Mouse (Mus musculus) thymus, postnatal 0 days (tissue): ENCODE measurements around the gene Samt2. TPM values are rescaled to one million over a fixed set of nuclear protein-coding genes. Genes with fewer than 3 reads are reported as not detected.
"Not testable (repeated sequence)": the region's sequence is repeated elsewhere in the genome, so short reads cannot be mapped to it uniquely, and the experiment has no call there.

Experiments used
- DNase-seq: peaks from one replicate; pipeline ENCODE4 v3.0.0-alpha.2; 2015; ENCODE audit warnings: low spot score
- polyA plus RNA-seq: library from polyadenylated mRNA; unstranded; fragments of >200 nt; fragmentation: Nextera tagmentation; extraction: Ambion mirVana; gene quantifications from 2 replicates; pipeline ENCODE4 v1.2.1, GENCODE M21; 2015

The Samt2 gene
- not detected in 2 replicates for polyA plus RNA-seq

GRCm38 (mm10) chrX:154579260-154579659 is at the start of gene Samt2:
Samt2 (minus strand) TSS chrX:154579360.
- DNase-seq, result not testable (repeated sequence)

Other genes with a start within 250 kb of the Samt2 start
- gene 4930524N10Rik, start 236.0 kb downstream of the Samt2 start, polyA plus RNA-seq, result not detected in 2 replicates
- gene Samt4, start 97.4 kb downstream of the Samt2 start, polyA plus RNA-seq, result not detected in 2 replicates